Mouse (Mus musculus) erythroblast, embryonic 14.5 days (primary cell): ENCODE measurements around the gene Espnl.

Experiments used
- GATA1 ChIP-seq: IDR thresholded peaks from 2 replicates; pipeline ENCODE4 v1.6.1; 2012; ENCODE audit warnings: low read length, inconsistent platforms, mixed read lengths
- TAL1 ChIP-seq: IDR thresholded peaks from 3 replicates; pipeline ENCODE4 v1.6.1; 2012; ENCODE audit warnings: low read length, inconsistent platforms, mixed read lengths

GRCm38 (mm10) chr1:91325488-91326042 is 3.7 kb downstream of the Espnl start:
- TF ChIP-seq GATA1: no peak
- TF ChIP-seq TAL1: no peak
